Mouse (Mus musculus): ENCODE measurements at regions not wholly inside any gene's neighbourhood (a gene's known extent, or its start where the extent isn't known, plus 50 kb on each side); places are given as distances from the start of the nearest gene placed in this dataset.

- ATAC-seq (ENCODE audit: low FRiP score) (peak; percentile 90), DNase-seq (ENCODE audit: low spot score) (peak; percentile 58)
- H3K4me3 ChIP-seq (ENCODE audit: low read depth, low read length) = no peak overlapping the region
- H3K9me3 ChIP-seq (ENCODE audit: control insufficient read depth, low read length) = no peaks in the 10 kb centered on the region
- H3K27ac ChIP-seq (ENCODE audit: low read depth, low read length) = no peak overlapping the region; the same call in 1 of the 2 replicates
- no peaks in the 10 kb centered on the region for H3K4me1 ChIP-seq (replicated peaks; ENCODE audit: control insufficient read depth, insufficient read depth, low read length)
- H3K36me3 ChIP-seq (ENCODE audit: control insufficient read depth, insufficient read depth, low read length) = no peaks in the 10 kb centered on the region
- no peaks in the 10 kb centered on the region for H3K27me3 ChIP-seq (ENCODE audit: control insufficient read depth, insufficient read depth, low read length)
- no peak overlapping the region for H3K9ac ChIP-seq (ENCODE audit: low read depth, low read length)
- H3K4me2 ChIP-seq (replicated peaks; ENCODE audit: low read depth, low read length) = no peak overlapping the region
- 18% methylated on average over 9 of the region's 9 CpGs for WGBS
These were observed 1501.8 kb upstream of the Slc10a2 start for GRCm38 (mm10) chr8:6606854-6607535.

GRCm38 (mm10) chr8:6604232-6604804 lies 1499.2 kb upstream of the Slc10a2 start:
- no peak overlapping the region for H3K4me2 ChIP-seq (replicated peaks; ENCODE audit: low read depth, low read length)
- no peak overlapping the region for H3K4me3 ChIP-seq (ENCODE audit: low read depth, low read length)
- no peaks in the 10 kb centered on the region for H3K4me1 ChIP-seq (replicated peaks; ENCODE audit: control insufficient read depth, insufficient read depth, low read length)
- H3K27me3 ChIP-seq (ENCODE audit: control insufficient read depth, insufficient read depth, low read length) = no peaks in the 10 kb centered on the region
- H3K9me3 ChIP-seq (ENCODE audit: control insufficient read depth, low read length) = no peaks in the 10 kb centered on the region
- no peak overlapping the region for H3K9ac ChIP-seq (ENCODE audit: low read depth, low read length)
- WGBS = 90% methylated on average over 5 of the region's 5 CpGs
- H3K27ac ChIP-seq (ENCODE audit: low read depth, low read length) = no peak overlapping the region
- no peaks in the 10 kb centered on the region for H3K36me3 ChIP-seq (ENCODE audit: control insufficient read depth, insufficient read depth, low read length)
- DNase-seq (ENCODE audit: low spot score) (no peak), ATAC-seq (ENCODE audit: low FRiP score) (no peak)

- Histone ChIP-seq H3K9ac (ENCODE audit: low read depth, low read length) (no peak overlapping the region), H3K4me1 (replicated peaks; ENCODE audit: control insufficient read depth, insufficient read depth, low read length) (no peaks in the 10 kb centered on the region), H3K4me3 (ENCODE audit: low read depth, low read length) (no peak overlapping the region), H3K27me3 (ENCODE audit: control insufficient read depth, insufficient read depth, low read length) (no peaks in the 10 kb centered on the region), H3K9me3 (ENCODE audit: control insufficient read depth, low read length) (no peaks in the 10 kb centered on the region), H3K27ac (ENCODE audit: low read depth, low read length) (no peak overlapping the region), H3K36me3 (ENCODE audit: control insufficient read depth, insufficient read depth, low read length) (no peaks in the 10 kb centered on the region), H3K4me2 (replicated peaks; ENCODE audit: low read depth, low read length) (no peak overlapping the region)
- DNase-seq (ENCODE audit: low spot score) (no peak), ATAC-seq (ENCODE audit: low FRiP score) (no peak)
These were observed 1485.0 kb upstream of the Slc10a2 start for GRCm38 (mm10) chr8:6590146-6590545.

- Histone ChIP-seq H3K9me3 (ENCODE audit: control insufficient read depth, low read length) (no peaks in the 10 kb centered on the region), H3K4me3 (ENCODE audit: low read depth, low read length) (no peak overlapping the region), H3K4me2 (replicated peaks; ENCODE audit: low read depth, low read length) (no peak overlapping the region), H3K4me1 (replicated peaks; ENCODE audit: control insufficient read depth, insufficient read depth, low read length) (no peaks in the 10 kb centered on the region), H3K9ac (ENCODE audit: low read depth, low read length) (no peak overlapping the region), H3K36me3 (ENCODE audit: control insufficient read depth, insufficient read depth, low read length) (no peaks in the 10 kb centered on the region), H3K27me3 (ENCODE audit: control insufficient read depth, insufficient read depth, low read length) (no peaks in the 10 kb centered on the region), H3K27ac (ENCODE audit: low read depth, low read length) (no peak overlapping the region)
- ATAC-seq (ENCODE audit: low FRiP score) (no peak), DNase-seq (ENCODE audit: low spot score) (no peak)
- WGBS = 95% methylated on average over 6 of the region's 6 CpGs
These were observed 1478.4 kb upstream of the Slc10a2 start for GRCm38 (mm10) chr8:6583337-6584096.

DNA sequence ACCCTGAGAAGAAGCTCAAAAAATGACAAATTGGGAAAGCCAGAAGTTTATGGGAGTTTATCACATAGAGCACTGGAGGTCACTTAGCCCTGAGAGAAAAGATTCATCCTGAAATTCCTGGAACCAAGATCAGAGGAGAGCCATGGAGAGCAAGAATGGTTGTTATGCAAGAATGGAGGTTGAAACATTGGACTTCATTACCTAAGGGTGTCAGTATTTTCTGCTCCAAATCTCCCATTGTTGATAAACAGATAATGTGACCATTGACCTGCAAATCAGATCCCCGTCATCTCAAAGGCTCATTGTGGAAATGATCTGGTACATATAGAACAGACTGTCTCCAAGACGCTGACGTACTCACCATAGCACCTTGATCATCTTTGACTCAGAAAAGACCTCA lies 1477.6 kb upstream of the Slc10a2 start:
- no peaks in the 10 kb centered on the region for H3K4me1 ChIP-seq (replicated peaks; ENCODE audit: control insufficient read depth, insufficient read depth, low read length)
- WGBS = 88% methylated on average over 3 of the region's 3 CpGs
- H3K27me3 ChIP-seq (ENCODE audit: control insufficient read depth, insufficient read depth, low read length) = no peaks in the 10 kb centered on the region
- no peaks in the 10 kb centered on the region for H3K9me3 ChIP-seq (ENCODE audit: control insufficient read depth, low read length)
- H3K4me3 ChIP-seq (ENCODE audit: low read depth, low read length) = no peak overlapping the region
- no peaks in the 10 kb centered on the region for H3K36me3 ChIP-seq (ENCODE audit: control insufficient read depth, insufficient read depth, low read length)
- H3K27ac ChIP-seq (ENCODE audit: low read depth, low read length) = no peak overlapping the region
- DNase-seq (ENCODE audit: low spot score) (no peak), ATAC-seq (ENCODE audit: low FRiP score) (no peak)
- H3K4me2 ChIP-seq (replicated peaks; ENCODE audit: low read depth, low read length) = no peak overlapping the region
- no peak overlapping the region for H3K9ac ChIP-seq (ENCODE audit: low read depth, low read length)

DNA sequence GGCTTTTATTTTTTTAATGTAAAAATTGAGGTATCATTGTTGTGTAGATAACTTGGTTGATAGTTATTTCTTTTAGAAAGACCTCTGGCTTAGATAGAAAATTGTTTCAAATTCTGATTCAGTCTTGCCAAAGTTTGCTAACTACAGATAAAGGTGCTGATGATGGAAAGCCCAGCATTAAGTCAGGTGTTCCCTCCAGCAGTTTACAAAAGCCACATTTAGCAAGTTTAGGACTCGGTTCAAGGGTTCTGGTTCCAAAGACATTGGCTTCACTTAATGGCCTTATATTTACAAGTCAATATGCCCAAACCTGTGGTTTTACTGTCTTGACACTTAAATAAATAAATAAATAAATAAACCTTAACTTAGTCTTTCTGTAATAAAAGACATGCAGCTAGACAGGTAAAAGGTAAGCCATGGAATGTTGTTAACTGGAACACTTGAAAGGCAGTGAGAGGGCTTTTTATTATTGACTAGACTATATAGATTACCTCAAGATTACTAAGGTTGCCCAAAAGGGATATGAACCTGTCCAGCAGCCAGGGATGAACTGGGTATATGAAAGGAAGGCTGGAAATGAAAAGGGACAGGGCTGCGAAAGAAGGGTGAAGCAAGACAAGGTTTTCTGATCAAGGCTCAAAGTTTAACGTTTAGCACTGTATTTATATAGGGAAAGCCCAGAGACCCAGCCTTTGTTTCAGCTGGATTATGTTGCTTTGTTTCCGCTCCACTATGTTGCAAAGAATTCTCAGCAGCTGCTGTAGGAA lies 1472.9 kb upstream of the Slc10a2 start:
- Histone ChIP-seq H3K9me3 (ENCODE audit: control insufficient read depth, low read length) (no peaks in the 10 kb centered on the region), H3K27ac (ENCODE audit: low read depth, low read length) (no peak overlapping the region), H3K4me1 (replicated peaks; ENCODE audit: control insufficient read depth, insufficient read depth, low read length) (no peaks in the 10 kb centered on the region), H3K27me3 (ENCODE audit: control insufficient read depth, insufficient read depth, low read length) (no peaks in the 10 kb centered on the region), H3K4me3 (ENCODE audit: low read depth, low read length) (no peak overlapping the region), H3K36me3 (ENCODE audit: control insufficient read depth, insufficient read depth, low read length) (no peaks in the 10 kb centered on the region), H3K9ac (ENCODE audit: low read depth, low read length) (no peak overlapping the region), H3K4me2 (replicated peaks; ENCODE audit: low read depth, low read length) (no peak overlapping the region)
- WGBS = 76% methylated on average over 4 of the region's 4 CpGs
- no peak for DNase-seq (ENCODE audit: low spot score)
- ATAC-seq (ENCODE audit: low FRiP score) = no peak

DNA sequence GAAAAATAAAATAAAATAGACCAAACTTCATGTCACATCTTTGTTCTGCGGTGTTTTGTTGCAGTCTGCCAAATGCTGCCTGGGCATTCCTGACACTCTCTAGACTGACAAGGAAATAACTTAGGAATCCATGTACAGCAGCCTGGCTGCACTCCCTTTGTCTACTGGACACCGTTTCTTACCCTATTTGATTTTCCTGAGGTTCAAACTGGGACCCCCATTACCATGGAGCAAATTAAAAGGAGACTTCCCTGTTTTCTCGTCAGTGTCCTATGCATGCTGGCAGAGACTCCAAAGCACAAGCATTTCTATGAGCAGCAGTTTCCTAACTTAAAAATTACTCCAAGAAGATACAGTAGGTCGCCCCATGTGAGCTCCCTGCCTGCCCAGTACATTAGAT lies 1470.1 kb upstream of the Slc10a2 start:
- no peak overlapping the region for H3K4me3 ChIP-seq (ENCODE audit: low read depth, low read length)
- no peaks in the 10 kb centered on the region for H3K9me3 ChIP-seq (ENCODE audit: control insufficient read depth, low read length)
- no peaks in the 10 kb centered on the region for H3K27me3 ChIP-seq (ENCODE audit: control insufficient read depth, insufficient read depth, low read length)
- H3K4me2 ChIP-seq (replicated peaks; ENCODE audit: low read depth, low read length) = no peak overlapping the region
- H3K9ac ChIP-seq (ENCODE audit: low read depth, low read length) = no peak overlapping the region
- H3K36me3 ChIP-seq (ENCODE audit: control insufficient read depth, insufficient read depth, low read length) = no peaks in the 10 kb centered on the region
- no peak for DNase-seq (ENCODE audit: low spot score)
- no peak overlapping the region for H3K27ac ChIP-seq (ENCODE audit: low read depth, low read length)
- no peak for ATAC-seq (ENCODE audit: low FRiP score)
- WGBS = 68% methylated on average over 4 of the region's 4 CpGs
- H3K4me1 ChIP-seq (replicated peaks; ENCODE audit: control insufficient read depth, insufficient read depth, low read length) = no peaks in the 10 kb centered on the region

GRCm38 (mm10) chr8:6573492-6573891 lies 1468.3 kb upstream of the Slc10a2 start:
- DNase-seq (ENCODE audit: low spot score) = no peak

More at GRCm38 (mm10) chr8:6573492-6573891, 1468.3 kb upstream of the Slc10a2 start:
- Histone ChIP-seq H3K4me1 (replicated peaks; ENCODE audit: control insufficient read depth, insufficient read depth, low read length) (no peaks in the 10 kb centered on the region), H3K27ac (ENCODE audit: low read depth, low read length) (no peak overlapping the region), H3K27me3 (ENCODE audit: control insufficient read depth, insufficient read depth, low read length) (no peaks in the 10 kb centered on the region), H3K4me3 (ENCODE audit: low read depth, low read length) (no peak overlapping the region), H3K9ac (ENCODE audit: low read depth, low read length) (no peak overlapping the region), H3K36me3 (ENCODE audit: control insufficient read depth, insufficient read depth, low read length) (no peaks in the 10 kb centered on the region), H3K9me3 (ENCODE audit: control insufficient read depth, low read length) (no peaks in the 10 kb centered on the region), H3K4me2 (replicated peaks; ENCODE audit: low read depth, low read length) (no peak overlapping the region)
- no peak for ATAC-seq (ENCODE audit: low FRiP score)
- 92% methylated on average over 3 of the region's 3 CpGs for WGBS

Data from hindbrain, embryonic 11.5 days (tissue).